Mouse (Mus musculus) heart, embryonic 15.5 days (tissue): ENCODE data around the gene Elfn1. TPM values are rescaled to one million over a fixed set of nuclear protein-coding genes. Genes with fewer than 3 reads are reported as not detected.

Experiments used
- ATAC-seq: fragments of 200-750 bp; cut with Nextera tagmentation; replicated peaks from 2 replicates; pipeline ENCODE4 v1.8.0; 2017; ENCODE audit warnings: low read depth, moderate TSS enrichment; ENCODE audit not compliant: insufficient number of reproducible peaks, insufficient read depth, low FRiP score
- H3K27ac ChIP-seq: fragments of 300-500 bp; sonication (generic); 2 replicates; pipeline ENCODE4 v1.5.1; 2015; ENCODE audit warnings: mild to moderate bottlenecking, inconsistent platforms
- H3K27me3 ChIP-seq: fragments of 300-500 bp; sonication (generic); 2 replicates; pipeline ENCODE4 v1.6.1; 2015; ENCODE audit warnings: inconsistent platforms
- H3K36me3 ChIP-seq: fragments of 300-500 bp; sonication (generic); 2 replicates; pipeline ENCODE4 v1.6.1; 2015; ENCODE audit warnings: mild to moderate bottlenecking, inconsistent platforms
- H3K4me1 ChIP-seq: fragments of 300-500 bp; sonication (generic); replicated peaks from 2 replicates; pipeline ENCODE4 v1.6.1; 2015; ENCODE audit warnings: inconsistent platforms
- H3K4me2 ChIP-seq: fragments of 300-500 bp; sonication (generic); 2 replicates; pipeline ENCODE4 v1.6.1; 2015; ENCODE audit warnings: inconsistent platforms, mild to moderate bottlenecking, moderate library complexity
- H3K4me3 ChIP-seq: fragments of 300-500 bp; sonication (generic); 2 replicates; pipeline ENCODE4 v1.5.1; 2015; ENCODE audit warnings: mild to moderate bottlenecking, inconsistent platforms
- H3K9ac ChIP-seq: fragments of 300-500 bp; sonication (generic); 2 replicates; pipeline ENCODE4 v1.6.1; 2015; ENCODE audit warnings: mild to moderate bottlenecking, inconsistent platforms
- H3K9me3 ChIP-seq: fragments of 300-500 bp; sonication (generic); replicated peaks from 2 replicates; pipeline ENCODE4 v1.6.1; 2016; ENCODE audit warnings: inconsistent platforms
- WGBS: fragments of 180-500 bp; shearing (Covaris S2); methylation state at CpG from one replicate; pipeline ENCODE4 v1.1.7; 2015; ENCODE audit warnings: mixed read lengths; 5-methylcytosine and 5-hydroxymethylcytosine counted together
- polyA plus RNA-seq: library from polyadenylated mRNA; unstranded; fragments of >200 nt; fragmentation: Nextera tagmentation; extraction: Ambion mirVana; gene quantifications from 2 replicates; pipeline ENCODE4 v1.2.1, GENCODE M21; 2015

Elfn1 gene
- 0.10 and 0.65 TPM in 2 replicates for polyA plus RNA-seq

DNA sequence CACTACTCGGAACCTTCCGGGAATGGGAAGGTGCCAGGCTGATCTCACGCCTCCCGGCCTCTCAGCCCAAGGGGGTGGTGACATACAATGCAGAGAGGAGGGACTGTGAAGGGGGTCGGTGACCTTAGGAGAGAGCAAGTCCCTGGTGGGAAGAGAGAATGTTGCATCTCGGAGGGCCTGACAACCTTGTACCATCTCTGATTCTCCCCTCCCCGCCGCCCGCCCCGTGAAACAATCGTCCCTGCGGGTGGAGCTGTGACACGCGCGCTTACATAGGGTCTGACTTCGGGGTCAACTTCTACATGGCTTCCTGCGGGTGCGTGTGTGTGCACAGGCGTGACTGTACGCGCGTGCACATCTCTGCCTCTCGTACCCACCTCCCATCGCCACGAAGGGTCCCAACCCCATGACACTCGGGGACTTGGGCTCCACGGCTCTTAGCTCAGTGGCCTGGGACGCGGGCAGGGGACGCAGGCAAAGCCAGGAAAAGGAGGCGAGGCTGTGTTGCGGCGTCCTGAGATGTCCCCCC, at the start of gene Elfn1:
Gene Elfn1 (plus strand): TSS at position 230 of the 529 bp plus-strand sequence.
- peak; percentile 29; the same call in 1 of the 2 replicates for ATAC-seq
- no peak within 1 kb of the TSS for H3K27ac ChIP-seq
- 1% methylated on average over 31 of the region's 33 CpGs for WGBS

DNA sequence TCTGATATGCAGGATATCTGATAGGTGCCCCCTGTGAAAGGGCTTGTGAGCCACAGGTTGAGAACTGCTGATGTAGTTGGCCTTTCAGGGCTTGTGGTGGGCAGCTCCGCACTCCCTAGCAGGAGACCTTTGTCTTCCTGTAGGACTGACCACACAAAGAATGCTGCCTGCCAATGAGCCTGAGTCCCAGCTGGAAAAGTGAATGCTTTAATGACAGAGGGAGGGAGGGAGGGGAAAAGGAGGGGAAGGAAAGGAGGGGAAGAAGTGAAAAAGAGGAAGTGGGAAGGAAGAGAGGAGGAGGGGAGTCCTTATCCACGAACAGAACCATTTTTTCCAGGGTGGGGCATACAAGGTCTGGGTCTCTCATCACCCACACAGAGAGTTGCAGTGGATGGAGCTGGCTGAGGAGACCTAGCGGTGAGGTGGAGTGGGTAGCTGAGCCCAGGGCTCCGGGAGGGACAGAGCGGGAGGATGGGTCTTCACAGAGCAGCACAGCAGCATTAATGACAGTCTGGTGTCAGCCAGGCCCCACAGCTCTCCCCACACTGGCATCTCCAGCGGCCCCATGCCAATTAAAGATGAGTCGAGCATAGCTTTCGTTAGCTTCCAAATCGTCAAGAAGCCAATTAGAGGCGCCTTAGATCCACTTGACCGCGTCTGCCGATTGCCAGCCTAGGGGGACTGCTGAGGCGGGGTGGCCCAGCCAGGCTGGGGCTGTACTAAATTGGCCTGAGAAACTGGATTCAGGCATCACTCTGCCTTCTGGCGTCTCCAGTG, 47.2 kb upstream of the Elfn1 start:
- no peaks in the 10 kb centered on the region for H3K36me3 ChIP-seq
- H3K9ac ChIP-seq: no peak overlapping the region
- H3K4me1 ChIP-seq: peaks cover 3% of the 10 kb centered on the region; the same call in 1 of the 2 replicates
- H3K9me3 ChIP-seq: no peaks in the 10 kb centered on the region
- WGBS: 56% methylated on average over 15 of the region's 15 CpGs
- no peak for ATAC-seq
- no peak overlapping the region for H3K27ac ChIP-seq
- no peaks in the 10 kb centered on the region for H3K27me3 ChIP-seq
- no peak overlapping the region for H3K4me2 ChIP-seq
- H3K4me3 ChIP-seq: no peak overlapping the region

More for the DNA sequence above, at the start of gene Elfn1:
- Histone ChIP-seq H3K9ac (peak within 1 kb of the TSS; percentile 55), H3K9me3 (no peaks in the 10 kb centered on the region), H3K4me2 (peak within 1 kb of the TSS; percentile 95), H3K4me1 (peaks cover 47% of the 10 kb centered on the region), H3K36me3 (no peaks in the 10 kb centered on the region), H3K27me3 (peaks cover 93% of the 10 kb centered on the region), H3K4me3 (peak within 1 kb of the TSS; percentile 58)

- Histone ChIP-seq H3K36me3 (no peaks in the 10 kb centered on the region), H3K4me3 (no peak overlapping the region), H3K27me3 (no peaks in the 10 kb centered on the region), H3K27ac (no peak overlapping the region), H3K4me2 (no peak overlapping the region), H3K9me3 (no peaks in the 10 kb centered on the region), H3K4me1 (peaks cover 3% of the 10 kb centered on the region; the same call in 1 of the 2 replicates), H3K9ac (no peak overlapping the region)
- WGBS: 30% methylated on average over 4 of the region's 4 CpGs
- ATAC-seq: 0 out of 2 replicates have a peak, but pooled peaks have one; percentile 27
Observed at GRCm38 (mm10) chr5:139862759-139863158, 45.0 kb upstream of the Elfn1 start.

DNA sequence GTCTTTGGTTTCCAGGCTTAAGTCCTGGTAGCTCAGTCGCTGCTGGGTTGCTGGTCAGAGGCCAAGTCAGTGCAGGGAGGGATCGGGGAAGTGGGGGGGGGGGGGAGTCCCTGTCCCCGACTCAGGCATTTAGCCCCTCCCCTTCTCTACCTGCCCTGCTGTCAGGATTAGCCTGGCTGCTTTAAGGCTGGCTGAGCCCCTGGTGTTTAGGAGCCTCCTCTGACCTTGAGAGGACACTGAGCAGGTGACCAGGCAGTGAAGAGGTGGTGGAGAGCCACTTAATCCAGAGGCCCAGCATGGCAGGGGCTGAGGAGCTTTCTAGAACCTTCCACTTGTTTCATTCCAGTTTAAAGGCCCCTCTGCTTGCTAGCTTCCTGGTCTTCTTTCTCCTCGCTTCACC, 36.9 kb upstream of the Elfn1 start:
- 16% methylated on average over 4 of the region's 4 CpGs for WGBS

GRCm38 (mm10) chr5:139871526-139871925, 36.2 kb upstream of the Elfn1 start:
- ATAC-seq: no peak
- Histone ChIP-seq H3K27ac (no peak overlapping the region), H3K27me3 (no peaks in the 10 kb centered on the region; the same call in 1 of the 2 replicates), H3K4me2 (no peak overlapping the region), H3K4me3 (no peak overlapping the region), H3K36me3 (no peaks in the 10 kb centered on the region), H3K4me1 (0 out of 2 replicates have a peak, but pooled peaks cover 2% of the 10 kb centered on the region), H3K9ac (no peak overlapping the region), H3K9me3 (no peaks in the 10 kb centered on the region)
- WGBS: 76% methylated on average over 1 of the region's 1 CpGs

More for the DNA sequence above, 36.9 kb upstream of the Elfn1 start:
- H3K4me1 ChIP-seq: 0 out of 2 replicates have a peak, but pooled peaks cover 2% of the 10 kb centered on the region
- no peaks in the 10 kb centered on the region for H3K36me3 ChIP-seq
- no peak overlapping the region for H3K27ac ChIP-seq
- H3K4me3 ChIP-seq: no peak overlapping the region
- H3K9me3 ChIP-seq: no peaks in the 10 kb centered on the region
- ATAC-seq: no peak
- no peak overlapping the region for H3K4me2 ChIP-seq
- H3K9ac ChIP-seq: no peak overlapping the region
- no peaks in the 10 kb centered on the region; the same call in 1 of the 2 replicates for H3K27me3 ChIP-seq

DNA sequence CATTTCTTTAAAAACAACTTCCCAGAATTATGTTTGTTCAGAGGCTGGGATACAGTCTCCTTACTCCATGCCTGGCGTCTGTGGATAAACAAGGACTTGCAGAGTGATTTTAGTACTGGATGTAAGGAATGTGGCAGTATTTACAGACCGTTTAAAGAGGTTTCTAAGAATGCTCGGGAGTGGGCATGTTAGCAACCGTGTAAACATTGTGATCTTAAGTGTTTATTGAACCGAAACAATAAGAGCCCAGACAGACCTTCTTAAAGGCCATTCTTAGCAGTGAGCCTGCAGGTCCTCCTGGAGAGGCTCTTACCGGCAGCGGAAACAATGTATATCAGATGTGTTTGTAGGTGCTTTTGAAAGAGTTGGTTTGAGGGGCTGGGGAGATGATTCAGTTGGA, 30.2 kb upstream of the Elfn1 start:
- H3K27ac ChIP-seq: no peak overlapping the region
- H3K27me3 ChIP-seq: no peaks in the 10 kb centered on the region; the same call in 1 of the 2 replicates
- no peak for ATAC-seq
- H3K9ac ChIP-seq: no peak overlapping the region
- no peak overlapping the region for H3K4me2 ChIP-seq
- H3K4me1 ChIP-seq: no peaks in the 10 kb centered on the region
- 52% methylated on average over 7 of the region's 7 CpGs for WGBS
- no peaks in the 10 kb centered on the region for H3K9me3 ChIP-seq
- H3K4me3 ChIP-seq: no peak overlapping the region
- no peaks in the 10 kb centered on the region for H3K36me3 ChIP-seq

DNA sequence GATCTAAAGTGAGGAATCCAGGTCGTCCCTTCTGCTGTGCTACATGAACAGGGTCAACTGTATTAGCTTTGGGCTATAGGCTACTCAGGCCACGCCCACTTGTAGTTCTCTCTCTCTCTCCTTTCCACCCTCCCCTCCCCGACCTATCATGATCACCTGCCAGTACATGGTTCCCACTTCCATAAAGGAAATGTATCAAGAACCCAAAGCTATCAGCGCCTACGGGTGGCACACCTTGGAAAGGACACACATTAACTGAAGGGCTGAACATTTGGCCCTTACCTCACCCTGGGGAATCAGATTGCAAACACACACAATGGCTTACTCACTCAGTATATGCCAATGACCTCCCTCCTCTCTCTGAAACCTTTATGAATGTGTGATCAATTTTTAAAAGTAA, 28.0 kb upstream of the Elfn1 start:
- no peak overlapping the region for H3K9ac ChIP-seq
- H3K27me3 ChIP-seq: no peaks in the 10 kb centered on the region; the same call in 1 of the 2 replicates
- 68% methylated on average over 5 of the region's 5 CpGs for WGBS
- no peak overlapping the region for H3K4me3 ChIP-seq
- no peaks in the 10 kb centered on the region for H3K4me1 ChIP-seq
- no peak overlapping the region for H3K27ac ChIP-seq
- ATAC-seq: no peak
- H3K9me3 ChIP-seq: no peaks in the 10 kb centered on the region
- no peak overlapping the region for H3K4me2 ChIP-seq
- H3K36me3 ChIP-seq: no peaks in the 10 kb centered on the region

- Histone ChIP-seq H3K27ac (no peak overlapping the region), H3K9me3 (no peaks in the 10 kb centered on the region), H3K36me3 (no peaks in the 10 kb centered on the region), H3K9ac (no peak overlapping the region), H3K4me2 (no peak overlapping the region), H3K27me3 (no peaks in the 10 kb centered on the region), H3K4me3 (no peak overlapping the region), H3K4me1 (no peaks in the 10 kb centered on the region)
- ATAC-seq: no peak
- WGBS: 83% methylated on average over 9 of the region's 9 CpGs
Observed at GRCm38 (mm10) chr5:139881161-139881560, 26.6 kb upstream of the Elfn1 start.

- ATAC-seq: no peak
- H3K27me3 ChIP-seq: peaks cover 27% of the 10 kb centered on the region
- no peak overlapping the region for H3K4me2 ChIP-seq
- H3K27ac ChIP-seq: no peak overlapping the region
- no peak overlapping the region for H3K9ac ChIP-seq
- no peaks in the 10 kb centered on the region for H3K36me3 ChIP-seq
- H3K4me1 ChIP-seq: no peaks in the 10 kb centered on the region
- 14% methylated on average over 3 of the region's 3 CpGs for WGBS
- no peak overlapping the region for H3K4me3 ChIP-seq
- H3K9me3 ChIP-seq: no peaks in the 10 kb centered on the region
Observed at GRCm38 (mm10) chr5:139888624-139889023, 19.1 kb upstream of the Elfn1 start.

DNA sequence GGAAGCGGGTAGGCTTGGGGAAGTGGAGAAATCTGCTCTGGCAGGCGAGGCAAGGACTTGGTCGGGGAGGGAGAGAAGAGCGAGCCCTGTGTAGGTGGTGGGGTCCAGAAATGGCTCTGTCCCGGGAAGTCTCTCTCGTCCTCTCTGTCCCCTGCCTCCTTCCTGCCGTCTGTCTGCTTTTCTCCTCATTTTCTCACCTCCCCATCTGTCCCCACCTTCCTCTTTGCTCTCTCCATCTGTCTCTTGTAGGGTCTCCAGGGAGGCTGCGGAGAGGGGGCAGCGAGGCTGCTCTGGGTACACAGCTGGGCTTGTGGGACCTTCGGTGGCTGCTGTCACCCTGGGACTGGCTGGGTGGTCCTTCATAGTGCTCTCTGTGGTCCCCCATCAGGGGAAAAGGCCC, 18.4 kb upstream of the Elfn1 start:
- no peaks in the 10 kb centered on the region for H3K9me3 ChIP-seq
- 43% methylated on average over 10 of the region's 10 CpGs for WGBS
- no peak for ATAC-seq

GRCm38 (mm10) chr5:139892326-139892994, 15.3 kb upstream of the Elfn1 start:
- 34% methylated on average over 5 of the region's 5 CpGs for WGBS
- H3K27me3 ChIP-seq: peaks cover 55% of the 10 kb centered on the region
- no peak overlapping the region for H3K9ac ChIP-seq
- no peak overlapping the region for H3K4me2 ChIP-seq
- 0 out of 2 replicates have a peak, but pooled peaks cover 3% of the 10 kb centered on the region for H3K4me1 ChIP-seq
- no peak overlapping the region for H3K4me3 ChIP-seq
- no peaks in the 10 kb centered on the region for H3K36me3 ChIP-seq
- H3K9me3 ChIP-seq: no peaks in the 10 kb centered on the region
- ATAC-seq: no peak
- no peak overlapping the region for H3K27ac ChIP-seq

More for the DNA sequence above, 18.4 kb upstream of the Elfn1 start:
- Histone ChIP-seq H3K27ac (no peak overlapping the region), H3K4me2 (no peak overlapping the region), H3K4me3 (no peak overlapping the region), H3K9ac (no peak overlapping the region), H3K27me3 (peaks cover 34% of the 10 kb centered on the region), H3K4me1 (0 out of 2 replicates have a peak, but pooled peaks cover 3% of the 10 kb centered on the region), H3K36me3 (no peaks in the 10 kb centered on the region)
